Mouse (Mus musculus) hindbrain, embryonic 16.5 days (tissue): Measurements from ENCODE around the gene Cux2. TPM values are rescaled to one million over a fixed set of nuclear protein-coding genes. Genes with fewer than 3 reads are reported as not detected.
A peak's percentile ranks its signal among the peaks of the same experiment; 100 is the strongest.

Source experiments
- ATAC-seq: fragments of 200-750 bp; cut with Nextera tagmentation; 2 replicates; pipeline ENCODE4 v1.8.0; 2017; ENCODE audit warnings: moderate TSS enrichment, moderate library complexity
- H3K27ac ChIP-seq: fragments of 300-500 bp; sonication (generic); 2 replicates; pipeline ENCODE4 v1.5.1; 2014; ENCODE audit warnings: low read depth, mild to moderate bottlenecking, control low read depth, low read length, moderate library complexity
- H3K27me3 ChIP-seq: fragments of 300-500 bp; sonication (generic); replicated peaks from 2 replicates; pipeline ENCODE4 v1.6.1; 2014; ENCODE audit warnings: low read length; ENCODE audit not compliant: control insufficient read depth, insufficient read depth
- H3K36me3 ChIP-seq: fragments of 300-500 bp; sonication (generic); 2 replicates; pipeline ENCODE4 v1.6.1; 2014; ENCODE audit warnings: mild to moderate bottlenecking, low read length, moderate library complexity, mixed read lengths; ENCODE audit not compliant: control insufficient read depth, insufficient read depth
- H3K4me1 ChIP-seq: fragments of 300-500 bp; sonication (generic); 2 replicates; pipeline ENCODE4 v1.6.1; 2014; ENCODE audit warnings: low read depth, low read length; ENCODE audit not compliant: control insufficient read depth, insufficient read depth
- H3K4me2 ChIP-seq: fragments of 300-500 bp; sonication (generic); 2 replicates; pipeline ENCODE4 v1.6.1; 2014; ENCODE audit warnings: mild to moderate bottlenecking, low read length, control low read depth, moderate library complexity
- H3K4me3 ChIP-seq: fragments of 300-500 bp; sonication (generic); 2 replicates; pipeline ENCODE4 v1.5.1; 2014; ENCODE audit warnings: mild to moderate bottlenecking, low read length, control low read depth, moderate library complexity
- H3K9ac ChIP-seq: fragments of 300-500 bp; sonication (generic); 2 replicates; pipeline ENCODE4 v1.6.1; 2014; ENCODE audit warnings: low read depth, mild to moderate bottlenecking, control low read depth, low read length, moderate library complexity
- H3K9me3 ChIP-seq: fragments of 300-500 bp; sonication (generic); 2 replicates; pipeline ENCODE4 v1.6.1; 2014; ENCODE audit warnings: mild to moderate bottlenecking, low read length, moderate library complexity; ENCODE audit not compliant: control insufficient read depth
- WGBS: fragments of 180-500 bp; shearing (Covaris S2); extraction: QIAGEN DNeasy Blood & Tissue Kit; methylation state at CpG from one replicate; pipeline ENCODE4 v1.1.7; 2014; 5-methylcytosine and 5-hydroxymethylcytosine counted together
- polyA plus RNA-seq: library from polyadenylated mRNA; unstranded; fragments of >200 nt; fragmentation: Nextera tagmentation; extraction: Ambion mirVana; gene quantifications from 2 replicates; pipeline ENCODE4 v1.2.1, GENCODE M21; 2015

The Cux2 gene
- polyA plus RNA-seq, 1 experiment from 2014 or later = 16.7 TPM

DNA sequence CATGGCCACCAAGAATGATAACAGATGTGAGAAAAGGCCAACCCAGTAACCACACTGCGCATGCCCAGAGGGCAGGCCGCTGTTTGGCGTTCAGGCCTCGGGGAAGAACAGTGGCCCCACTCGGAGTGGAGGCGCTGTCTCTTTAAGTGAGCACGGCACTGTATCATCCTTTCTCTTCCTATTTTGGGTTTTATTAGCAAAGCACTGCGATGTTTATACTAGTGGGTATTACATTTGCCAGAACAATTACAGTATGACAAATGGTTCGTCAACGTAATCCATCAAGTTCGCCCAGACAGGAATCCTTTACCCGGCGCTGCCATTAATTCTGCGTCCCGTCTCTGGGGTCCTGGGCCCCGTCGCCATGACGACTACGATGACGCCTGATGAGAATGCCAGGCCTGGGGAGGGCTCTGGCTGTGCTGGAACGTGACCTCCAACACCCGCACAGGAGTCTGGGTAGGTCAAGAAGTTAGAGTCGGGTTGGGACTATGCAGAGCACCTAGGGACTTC, 77.2 kb downstream of the Cux2 start:
- peak; percentile 57 for ATAC-seq
- H3K9me3 ChIP-seq = no peaks in the 10 kb centered on the region
- H3K4me2 ChIP-seq = peak overlapping the region; percentile 29
- H3K9ac ChIP-seq = peak overlapping the region; percentile 5; the same call in 1 of the 2 replicates
- H3K27me3 ChIP-seq = no peaks in the 10 kb centered on the region; the same call in 1 of the 2 replicates
- peak overlapping the region; percentile 65 for H3K27ac ChIP-seq
- 13% methylated on average over 23 of the region's 23 CpGs for WGBS
- no peaks in the 10 kb centered on the region for H3K36me3 ChIP-seq
- H3K4me1 ChIP-seq = peaks cover 31% of the 10 kb centered on the region
- no peak overlapping the region; the same call in 1 of the 2 replicates for H3K4me3 ChIP-seq

DNA sequence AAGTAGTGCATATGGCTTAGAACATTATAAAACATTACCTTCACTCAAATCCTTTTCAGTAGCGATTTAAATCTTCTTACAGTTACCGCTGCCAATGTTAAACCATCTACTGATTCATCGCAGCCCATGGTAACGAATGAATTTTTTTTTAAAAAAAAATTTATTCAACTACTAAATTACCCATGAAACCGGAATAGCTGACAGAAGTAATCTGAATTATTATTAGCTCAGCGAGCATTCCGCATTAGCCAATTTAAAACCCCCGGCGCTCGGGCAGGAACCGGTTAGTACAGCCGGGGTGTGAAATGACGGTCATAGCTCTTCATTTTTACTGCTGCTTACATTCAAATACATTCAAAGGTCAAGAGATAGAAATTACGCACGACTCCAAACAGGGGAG, 80.9 kb downstream of the Cux2 start:
- H3K4me1 ChIP-seq = peaks cover 38% of the 10 kb centered on the region
- WGBS = 32% methylated on average over 15 of the region's 15 CpGs
- no peaks in the 10 kb centered on the region for H3K9me3 ChIP-seq
- H3K36me3 ChIP-seq = no peaks in the 10 kb centered on the region
- no peaks in the 10 kb centered on the region; the same call in 1 of the 2 replicates for H3K27me3 ChIP-seq
- no peak overlapping the region for H3K4me3 ChIP-seq
- no peak overlapping the region for H3K9ac ChIP-seq
- H3K27ac ChIP-seq = peak overlapping the region; percentile 31
- no peak overlapping the region for H3K4me2 ChIP-seq
- no peak for ATAC-seq

DNA sequence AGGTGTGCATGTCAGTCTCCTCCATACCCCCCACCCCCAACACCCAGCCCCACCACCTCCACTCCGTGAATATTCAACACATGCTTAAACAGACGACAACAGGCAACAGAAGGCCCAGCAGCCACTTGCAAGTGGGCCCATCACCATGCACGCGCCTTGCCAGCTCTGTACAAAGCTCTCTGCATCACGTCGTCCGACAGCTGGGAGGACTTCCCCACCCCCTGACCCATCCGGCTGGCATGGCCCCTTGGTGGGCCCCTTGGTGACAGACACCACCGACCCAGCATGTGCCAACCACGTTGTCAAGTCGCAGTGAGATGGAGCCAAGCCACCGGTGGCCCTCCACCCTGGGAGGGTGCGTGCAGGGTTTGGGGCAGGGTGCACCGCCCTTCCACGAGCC, 81.5 kb downstream of the Cux2 start:
- H3K27ac ChIP-seq = peak overlapping the region; percentile 31
- peaks cover 33% of the 10 kb centered on the region for H3K4me1 ChIP-seq
- H3K36me3 ChIP-seq = no peaks in the 10 kb centered on the region
- no peak overlapping the region for H3K4me3 ChIP-seq
- no peak overlapping the region for H3K4me2 ChIP-seq
- 34% methylated on average over 15 of the region's 15 CpGs for WGBS
- ATAC-seq = peak; percentile 15; the same call in 1 of the 2 replicates
- no peaks in the 10 kb centered on the region; the same call in 1 of the 2 replicates for H3K27me3 ChIP-seq
- H3K9ac ChIP-seq = no peak overlapping the region
- no peaks in the 10 kb centered on the region for H3K9me3 ChIP-seq

DNA sequence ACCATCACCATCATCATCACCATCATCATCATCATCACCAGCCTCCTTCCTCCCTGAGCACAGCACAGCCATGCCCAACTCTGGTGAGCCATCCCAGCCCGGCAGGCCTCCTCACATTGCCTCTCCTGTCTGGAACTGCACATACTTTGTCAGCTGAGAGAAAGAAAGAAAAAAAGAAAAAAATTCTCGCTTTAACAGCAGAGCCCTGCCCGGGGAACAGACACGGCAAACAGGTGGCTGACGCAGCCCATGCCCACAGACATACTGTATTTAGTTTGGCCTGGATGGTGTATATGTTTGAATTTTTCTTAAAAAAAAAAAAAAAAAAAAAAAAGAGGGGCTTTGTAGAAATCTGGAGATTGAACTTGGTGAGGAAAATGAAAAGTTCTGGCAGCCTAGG, 82.4 kb downstream of the Cux2 start:
- no peaks in the 10 kb centered on the region; the same call in 1 of the 2 replicates for H3K27me3 ChIP-seq
- H3K9ac ChIP-seq = no peak overlapping the region
- no peaks in the 10 kb centered on the region for H3K9me3 ChIP-seq
- 76% methylated on average over 5 of the region's 5 CpGs for WGBS
- ATAC-seq = no peak
- no peak overlapping the region for H3K4me3 ChIP-seq
- H3K36me3 ChIP-seq = no peaks in the 10 kb centered on the region
- H3K27ac ChIP-seq = no peak overlapping the region
- H3K4me2 ChIP-seq = no peak overlapping the region
- peaks cover 24% of the 10 kb centered on the region for H3K4me1 ChIP-seq

DNA sequence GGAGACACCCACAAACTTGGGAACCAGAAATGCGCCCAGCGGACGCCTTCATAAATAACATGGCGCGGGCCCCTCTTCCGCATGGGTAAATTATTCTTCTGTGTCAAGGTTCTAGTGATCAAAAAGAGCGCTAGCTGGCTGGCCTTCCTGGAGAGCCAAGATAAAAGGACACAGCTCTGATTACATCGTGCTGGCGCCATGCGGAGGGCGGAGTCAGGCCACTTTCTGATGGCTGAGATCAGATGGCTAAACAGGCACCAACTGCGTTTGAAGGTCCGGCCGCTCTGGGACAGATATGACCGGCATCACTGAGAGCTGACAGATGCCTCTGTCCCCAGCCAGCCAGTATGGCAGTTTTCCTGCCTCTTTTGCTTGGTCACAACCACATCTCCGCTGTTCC, 83.0 kb downstream of the Cux2 start:
- no peaks in the 10 kb centered on the region for H3K9me3 ChIP-seq
- no peak overlapping the region for H3K9ac ChIP-seq
- H3K4me3 ChIP-seq = no peak overlapping the region
- no peak overlapping the region for H3K27ac ChIP-seq
- H3K36me3 ChIP-seq = no peaks in the 10 kb centered on the region
- H3K27me3 ChIP-seq = no peaks in the 10 kb centered on the region; the same call in 1 of the 2 replicates
- H3K4me2 ChIP-seq = no peak overlapping the region
- ATAC-seq = no peak
- peaks cover 21% of the 10 kb centered on the region for H3K4me1 ChIP-seq
- WGBS = 38% methylated on average over 16 of the region's 16 CpGs

DNA sequence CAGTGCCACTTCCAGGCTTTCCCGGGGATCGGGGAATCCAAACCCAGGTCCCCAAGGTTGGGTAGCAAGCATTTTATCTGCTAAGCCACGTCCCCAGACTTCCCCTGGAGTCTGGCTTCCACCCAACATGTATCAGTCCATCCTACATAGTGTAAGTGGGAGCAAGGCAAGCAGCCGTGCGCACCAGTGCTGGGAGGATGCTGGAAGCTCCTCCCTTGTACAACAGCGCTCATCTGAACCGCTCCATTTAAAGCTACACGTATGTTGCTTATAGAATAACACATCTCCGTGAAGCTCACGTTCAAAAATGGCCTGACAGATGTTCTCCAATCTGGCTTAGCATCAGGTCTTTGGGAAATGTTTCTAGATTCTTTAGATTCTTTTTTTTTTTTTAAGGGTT, 86.9 kb downstream of the Cux2 start:
- no peak overlapping the region for H3K4me3 ChIP-seq
- H3K9ac ChIP-seq = no peak overlapping the region
- no peak overlapping the region for H3K4me2 ChIP-seq
- no peak overlapping the region for H3K27ac ChIP-seq
- no peaks in the 10 kb centered on the region for H3K27me3 ChIP-seq
- 74% methylated on average over 10 of the region's 10 CpGs for WGBS
- H3K9me3 ChIP-seq = no peaks in the 10 kb centered on the region
- peaks cover 22% of the 10 kb centered on the region for H3K4me1 ChIP-seq
- H3K36me3 ChIP-seq = no peaks in the 10 kb centered on the region
- no peak for ATAC-seq

DNA sequence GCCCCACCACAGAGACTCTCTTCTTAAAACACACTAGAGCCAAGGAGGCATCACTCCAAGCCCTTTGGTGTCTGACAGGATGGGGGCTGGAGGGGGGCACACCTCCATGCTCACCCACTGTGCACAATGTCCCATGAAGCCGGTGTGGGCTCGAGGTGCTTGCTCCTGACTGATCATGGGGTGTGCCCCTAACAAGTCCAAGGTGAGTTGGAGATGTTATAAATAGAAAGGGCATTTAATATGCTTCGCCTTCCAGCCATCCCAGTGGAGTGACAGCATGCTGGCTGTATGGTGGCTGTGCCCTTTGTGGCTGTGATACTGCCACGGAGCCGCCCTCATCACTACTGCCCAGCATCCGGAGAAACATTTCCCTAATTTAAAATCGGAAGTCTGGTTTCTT, 87.5 kb downstream of the Cux2 start:
- Histone ChIP-seq H3K36me3 (no peaks in the 10 kb centered on the region), H3K9me3 (no peaks in the 10 kb centered on the region), H3K9ac (no peak overlapping the region), H3K4me3 (no peak overlapping the region), H3K4me2 (no peak overlapping the region), H3K27me3 (no peaks in the 10 kb centered on the region), H3K4me1 (peaks cover 20% of the 10 kb centered on the region), H3K27ac (no peak overlapping the region)
- no peak for ATAC-seq
- 91% methylated on average over 7 of the region's 7 CpGs for WGBS

DNA sequence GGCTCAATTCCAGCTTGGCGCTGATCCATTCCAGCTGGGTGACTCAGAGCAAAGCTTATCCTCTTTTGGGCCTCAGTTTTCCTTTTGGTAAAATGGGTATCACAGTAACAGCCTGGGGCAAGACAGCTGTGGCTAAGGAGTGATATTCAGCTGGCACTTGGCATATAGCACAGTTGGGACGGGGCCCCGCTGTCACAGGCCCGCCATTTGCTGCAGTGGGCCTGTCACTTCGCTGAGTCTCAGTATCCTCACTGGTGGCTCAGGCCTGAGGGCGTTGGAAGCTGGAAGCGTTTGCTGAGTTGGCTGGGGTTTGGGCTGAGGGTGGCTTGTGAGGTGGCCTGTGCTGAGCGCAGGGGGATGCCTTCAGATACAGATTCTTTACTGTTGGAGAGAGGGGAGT, 88.6 kb downstream of the Cux2 start:
- Histone ChIP-seq H3K27ac (0 out of 2 replicates have a peak overlapping the region, but pooled peaks have one; percentile 6), H3K9me3 (no peaks in the 10 kb centered on the region), H3K4me2 (no peak overlapping the region), H3K36me3 (no peaks in the 10 kb centered on the region), H3K9ac (no peak overlapping the region), H3K4me3 (no peak overlapping the region), H3K27me3 (no peaks in the 10 kb centered on the region), H3K4me1 (peaks cover 13% of the 10 kb centered on the region)
- 70% methylated on average over 8 of the region's 8 CpGs for WGBS
- ATAC-seq = no peak

DNA sequence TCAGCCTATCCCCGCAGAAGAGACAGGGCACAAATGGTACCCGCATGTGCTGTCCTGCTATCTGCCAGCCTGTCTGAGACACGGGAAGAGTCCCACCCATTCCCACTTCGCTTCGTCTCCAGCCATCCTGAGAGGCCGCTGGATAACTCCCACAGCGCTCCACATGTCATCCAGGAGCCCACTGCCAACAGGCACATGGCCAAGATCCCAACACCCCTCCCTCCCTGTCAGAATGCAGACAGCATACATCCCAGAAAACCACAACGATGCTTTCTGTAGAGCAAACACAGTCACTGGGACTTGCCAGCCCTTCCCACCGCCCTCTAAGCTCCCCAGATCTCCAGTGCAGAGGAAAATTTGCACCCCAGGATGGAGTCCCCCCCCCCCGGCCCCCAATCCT, 90.2 kb downstream of the Cux2 start:
- WGBS = 50% methylated on average over 10 of the region's 10 CpGs
- Histone ChIP-seq H3K4me2 (no peak overlapping the region), H3K27ac (no peak overlapping the region), H3K9ac (no peak overlapping the region; the same call in 1 of the 2 replicates), H3K9me3 (no peaks in the 10 kb centered on the region), H3K4me3 (no peak overlapping the region), H3K36me3 (no peaks in the 10 kb centered on the region), H3K27me3 (no peaks in the 10 kb centered on the region), H3K4me1 (peaks cover 13% of the 10 kb centered on the region; the same call in 1 of the 2 replicates)
- ATAC-seq = no peak
